Mouse (Mus musculus) heart, embryonic 11.5 days (tissue): ENCODE measurements at regions not wholly inside any gene's neighbourhood (a gene's known extent, or its start where the extent isn't known, plus 50 kb on each side); places are given as distances from the start of the nearest gene placed in this dataset.

Experiments
- ATAC-seq: fragments of 200-750 bp; cut with Nextera tagmentation; replicated peaks from 2 replicates; pipeline ENCODE4 v1.8.0; 2017; ENCODE audit warnings: moderate library complexity; ENCODE audit not compliant: insufficient number of reproducible peaks, low FRiP score, low TSS enrichment
- H3K27ac ChIP-seq: fragments of 300-500 bp; sonication (generic); 2 replicates; pipeline ENCODE4 v1.5.1; 2014; ENCODE audit warnings: mild to moderate bottlenecking, low read depth, low read length
- H3K27me3 ChIP-seq: fragments of 300-500 bp; sonication (generic); 2 replicates; pipeline ENCODE4 v1.6.1; 2014; ENCODE audit warnings: mild to moderate bottlenecking, low read length, mixed read lengths; ENCODE audit not compliant: control insufficient read depth, insufficient read depth
- H3K36me3 ChIP-seq: fragments of 300-500 bp; sonication (generic); 2 replicates; pipeline ENCODE4 v1.6.1; 2014; ENCODE audit warnings: mild to moderate bottlenecking, low read length, moderate library complexity, mixed read lengths; ENCODE audit not compliant: control insufficient read depth, insufficient read depth
- H3K4me1 ChIP-seq: fragments of 300-500 bp; sonication (generic); 2 replicates; pipeline ENCODE4 v1.6.1; 2014; ENCODE audit warnings: low read length; ENCODE audit not compliant: control insufficient read depth, insufficient read depth
- H3K4me2 ChIP-seq: fragments of 300-500 bp; sonication (generic); 2 replicates; pipeline ENCODE4 v1.6.1; 2014; ENCODE audit warnings: mild to moderate bottlenecking, moderate library complexity
- H3K4me3 ChIP-seq: fragments of 300-500 bp; sonication (generic); 2 replicates; pipeline ENCODE4 v1.5.1; 2014; ENCODE audit warnings: low read depth, low read length
- H3K9ac ChIP-seq: fragments of 300-500 bp; sonication (generic); 2 replicates; pipeline ENCODE4 v1.6.1; 2014; ENCODE audit warnings: mild to moderate bottlenecking, low read depth, low read length, moderate library complexity
- H3K9me3 ChIP-seq: fragments of 300-500 bp; sonication (generic); replicated peaks from 2 replicates; pipeline ENCODE4 v1.6.1; 2016; ENCODE audit warnings: low read length; ENCODE audit not compliant: control insufficient read depth
- WGBS: fragments of 180-500 bp; shearing (Covaris S2); extraction: QIAGEN DNeasy Blood & Tissue Kit; methylation state at CpG from one replicate; pipeline ENCODE4 v1.1.7; 2014; ENCODE audit not compliant: insufficient replicate concordance; 5-methylcytosine and 5-hydroxymethylcytosine counted together

- no peak overlapping the region for H3K4me3 ChIP-seq
These were observed 74.8 kb upstream of the Bmp2k start for GRCm38 (mm10) chr5:96922716-96923076.

DNA sequence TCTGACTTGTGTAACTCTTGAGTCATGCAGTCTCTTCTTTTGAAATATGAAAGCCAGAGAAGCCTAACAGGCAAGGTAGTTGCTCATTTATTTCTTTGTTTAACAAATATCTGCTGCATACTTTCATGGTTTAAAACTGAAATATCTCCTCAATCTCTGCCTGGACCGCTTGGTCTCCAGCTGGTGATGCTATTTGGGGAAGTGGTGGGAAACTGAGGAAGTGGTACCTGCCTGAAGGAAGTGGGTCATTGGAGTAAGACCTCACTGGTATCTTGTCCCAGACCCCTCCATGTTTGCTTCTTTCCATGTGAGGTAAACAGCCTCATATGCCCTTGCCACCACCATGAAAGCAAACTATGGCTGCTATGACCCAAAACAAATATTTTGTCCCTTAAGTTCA lies 74.0 kb upstream of the Bmp2k start:
- Histone ChIP-seq H3K27me3 (no peaks in the 10 kb centered on the region), H3K9me3 (no peaks in the 10 kb centered on the region), H3K36me3 (no peaks in the 10 kb centered on the region), H3K9ac (no peak overlapping the region), H3K4me2 (no peak overlapping the region), H3K4me3 (no peak overlapping the region), H3K27ac (peak overlapping the region; percentile 82), H3K4me1 (peaks cover 6% of the 10 kb centered on the region; the same call in 1 of the 2 replicates)
- WGBS = 91% methylated on average over 1 of the region's 1 CpGs
- no peak for ATAC-seq

More at GRCm38 (mm10) chr5:96922716-96923076, 74.8 kb upstream of the Bmp2k start:
- no peaks in the 10 kb centered on the region for H3K36me3 ChIP-seq
- H3K27me3 ChIP-seq = no peaks in the 10 kb centered on the region
- peaks cover 6% of the 10 kb centered on the region; the same call in 1 of the 2 replicates for H3K4me1 ChIP-seq
- no peak overlapping the region for H3K4me2 ChIP-seq
- no peaks in the 10 kb centered on the region for H3K9me3 ChIP-seq
- H3K27ac ChIP-seq = peak overlapping the region; percentile 82
- H3K9ac ChIP-seq = no peak overlapping the region
- ATAC-seq = no peak
- WGBS = 66% methylated on average over 4 of the region's 4 CpGs

DNA sequence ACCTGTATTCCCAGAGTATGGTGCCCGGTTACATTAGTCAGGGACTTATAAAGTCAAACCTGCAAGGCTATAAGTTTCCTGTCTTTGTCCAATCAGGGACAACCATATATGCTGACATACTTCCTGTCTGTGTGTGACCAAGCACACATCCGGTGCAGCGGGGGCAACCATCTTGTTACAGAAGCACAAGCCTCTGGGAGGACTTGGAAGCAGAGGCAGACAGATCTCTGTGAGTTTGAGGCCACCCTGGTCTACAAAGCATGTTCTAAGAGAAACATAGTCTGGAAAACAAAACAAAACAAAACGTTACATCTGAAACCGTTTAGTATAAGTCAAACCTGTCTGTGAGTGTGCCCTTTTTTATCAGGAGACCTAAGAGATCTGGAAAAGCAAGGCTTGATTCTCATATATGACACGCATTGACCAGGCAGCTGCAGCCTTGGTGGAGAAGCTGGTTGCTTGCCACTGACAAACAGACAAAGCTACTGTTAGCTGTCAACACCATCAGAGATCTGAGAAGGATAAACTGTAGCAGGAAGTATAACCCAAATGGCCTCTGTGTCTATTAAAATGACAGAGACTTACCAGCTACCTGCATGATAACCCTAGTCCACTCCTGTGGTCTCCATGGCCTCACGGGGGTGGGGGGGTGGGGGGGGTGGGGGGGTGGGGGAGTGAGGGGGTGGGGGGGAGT lies 72.6 kb upstream of the Bmp2k start:
- Histone ChIP-seq H3K9ac (no peak overlapping the region), H3K27me3 (no peaks in the 10 kb centered on the region), H3K4me1 (peaks cover 6% of the 10 kb centered on the region; the same call in 1 of the 2 replicates), H3K4me3 (no peak overlapping the region), H3K27ac (no peak overlapping the region), H3K4me2 (no peak overlapping the region), H3K36me3 (no peaks in the 10 kb centered on the region), H3K9me3 (no peaks in the 10 kb centered on the region)
- WGBS = 81% methylated on average over 7 of the region's 7 CpGs
- no peak for ATAC-seq

- Histone ChIP-seq H3K27ac (no peak overlapping the region), H3K4me2 (no peak overlapping the region), H3K9me3 (no peaks in the 10 kb centered on the region), H3K4me3 (no peak overlapping the region), H3K27me3 (no peaks in the 10 kb centered on the region), H3K9ac (no peak overlapping the region), H3K36me3 (no peaks in the 10 kb centered on the region), H3K4me1 (peaks cover 6% of the 10 kb centered on the region; the same call in 1 of the 2 replicates)
- 70% methylated on average over 2 of the region's 2 CpGs for whole genome bisulfite sequencing
- no peak for ATAC-seq
These were observed 71.5 kb upstream of the Bmp2k start for GRCm38 (mm10) chr5:96925943-96926342.

DNA sequence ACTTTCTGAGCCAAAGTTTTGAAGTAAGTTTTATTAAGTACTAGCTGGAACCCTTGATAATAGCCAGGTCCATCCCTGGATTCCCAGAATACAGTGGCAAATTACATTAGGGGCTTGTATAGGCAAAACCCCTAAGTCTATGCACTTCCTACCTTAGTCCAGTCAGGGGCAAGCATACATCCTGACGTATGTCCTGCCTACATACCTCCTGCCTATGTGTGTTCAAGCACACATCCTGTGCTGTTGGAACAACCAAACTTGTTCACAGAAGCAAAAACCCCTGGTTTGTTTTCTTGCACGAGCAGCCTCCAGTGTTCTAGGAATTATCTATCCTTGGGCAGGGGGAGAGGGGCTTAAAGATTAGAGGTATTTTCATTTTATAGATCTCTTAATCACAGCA lies 66.4 kb upstream of the Bmp2k start:
- Histone ChIP-seq H3K4me2 (no peak overlapping the region), H3K27me3 (no peaks in the 10 kb centered on the region), H3K4me1 (no peaks in the 10 kb centered on the region), H3K4me3 (no peak overlapping the region), H3K36me3 (no peaks in the 10 kb centered on the region), H3K9ac (no peak overlapping the region), H3K27ac (no peak overlapping the region), H3K9me3 (no peaks in the 10 kb centered on the region)
- ATAC-seq = no peak
- WGBS = 35% methylated on average over 2 of the region's 2 CpGs

- no peak overlapping the region for H3K9ac ChIP-seq
- H3K27me3 ChIP-seq = no peaks in the 10 kb centered on the region
- ATAC-seq = no peak
- H3K4me2 ChIP-seq = no peak overlapping the region
- H3K4me1 ChIP-seq = no peaks in the 10 kb centered on the region
- no peak overlapping the region for H3K4me3 ChIP-seq
- 51% methylated on average over 4 of the region's 4 CpGs for WGBS
- no peaks in the 10 kb centered on the region for H3K9me3 ChIP-seq
- no peak overlapping the region for H3K27ac ChIP-seq
- H3K36me3 ChIP-seq = no peaks in the 10 kb centered on the region
These were observed 65.8 kb upstream of the Bmp2k start for GRCm38 (mm10) chr5:96931576-96932152.

GRCm38 (mm10) chr5:96936239-96936638 lies 61.2 kb upstream of the Bmp2k start:
- ATAC-seq = no peak
- WGBS = 76% methylated on average over 3 of the region's 3 CpGs
- Histone ChIP-seq H3K9me3 (no peaks in the 10 kb centered on the region), H3K27ac (no peak overlapping the region), H3K4me1 (0 out of 2 replicates have a peak, but pooled peaks cover 3% of the 10 kb centered on the region), H3K9ac (no peak overlapping the region), H3K36me3 (no peaks in the 10 kb centered on the region), H3K4me2 (no peak overlapping the region), H3K27me3 (no peaks in the 10 kb centered on the region), H3K4me3 (no peak overlapping the region)

DNA sequence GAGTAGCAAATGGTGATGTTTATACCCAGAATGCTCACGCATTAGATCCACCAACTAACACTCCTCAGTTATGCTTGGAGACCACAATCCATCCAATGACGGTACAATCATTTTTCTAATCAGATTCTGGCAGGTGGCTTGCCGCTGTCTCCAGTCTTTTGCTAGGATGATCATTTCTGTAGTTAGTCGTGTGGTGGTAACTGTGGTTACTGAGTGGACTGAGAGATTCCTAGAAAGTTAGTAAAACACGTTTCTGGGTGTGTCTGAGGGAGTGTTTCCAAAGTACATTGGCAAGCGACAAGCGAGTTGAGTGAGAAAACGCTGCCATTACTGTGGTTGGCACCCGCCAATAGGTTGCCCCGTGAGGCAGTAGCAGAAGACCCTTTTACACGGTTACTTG lies 58.8 kb upstream of the Bmp2k start:
- H3K36me3 ChIP-seq = no peaks in the 10 kb centered on the region
- 83% methylated on average over 11 of the region's 11 CpGs for WGBS
- H3K9me3 ChIP-seq = no peaks in the 10 kb centered on the region
- H3K4me1 ChIP-seq = 0 out of 2 replicates have a peak, but pooled peaks cover 3% of the 10 kb centered on the region
- no peaks in the 10 kb centered on the region for H3K27me3 ChIP-seq
- no peak overlapping the region for H3K4me3 ChIP-seq
- no peak overlapping the region for H3K4me2 ChIP-seq
- H3K9ac ChIP-seq = no peak overlapping the region
- ATAC-seq = no peak
- no peak overlapping the region for H3K27ac ChIP-seq

DNA sequence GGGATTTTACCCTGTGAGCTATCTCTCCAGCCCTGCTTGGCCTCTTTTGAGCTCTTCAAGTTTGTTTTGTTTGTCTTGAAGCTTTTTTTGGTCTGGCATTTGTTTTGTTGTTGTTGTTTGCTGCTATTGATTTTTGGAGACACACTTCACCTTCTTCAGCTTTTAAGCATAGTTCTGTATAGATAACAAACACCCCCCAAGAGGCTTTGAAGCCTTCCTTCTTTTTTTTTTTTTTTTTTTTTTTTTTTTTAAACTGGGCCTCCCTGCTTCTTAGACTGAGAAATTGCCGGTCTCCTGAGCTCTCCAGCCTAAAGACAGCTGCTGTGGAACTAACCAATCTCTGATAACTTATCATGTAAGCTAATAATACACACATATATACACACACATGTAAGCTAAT lies 58.2 kb upstream of the Bmp2k start:
- 0 out of 2 replicates have a peak, but pooled peaks cover 3% of the 10 kb centered on the region for H3K4me1 ChIP-seq
- no peak for ATAC-seq
- no peaks in the 10 kb centered on the region for H3K9me3 ChIP-seq
- no peak overlapping the region for H3K27ac ChIP-seq
- H3K27me3 ChIP-seq = no peaks in the 10 kb centered on the region
- no peak overlapping the region for H3K4me3 ChIP-seq
- H3K36me3 ChIP-seq = no peaks in the 10 kb centered on the region
- 40% methylated on average over 1 of the region's 1 CpGs for WGBS
- H3K4me2 ChIP-seq = no peak overlapping the region
- H3K9ac ChIP-seq = no peak overlapping the region
